Comparison of ENCODE assay signal across 23 mouse cellular contexts in the genomic region with DNA sequence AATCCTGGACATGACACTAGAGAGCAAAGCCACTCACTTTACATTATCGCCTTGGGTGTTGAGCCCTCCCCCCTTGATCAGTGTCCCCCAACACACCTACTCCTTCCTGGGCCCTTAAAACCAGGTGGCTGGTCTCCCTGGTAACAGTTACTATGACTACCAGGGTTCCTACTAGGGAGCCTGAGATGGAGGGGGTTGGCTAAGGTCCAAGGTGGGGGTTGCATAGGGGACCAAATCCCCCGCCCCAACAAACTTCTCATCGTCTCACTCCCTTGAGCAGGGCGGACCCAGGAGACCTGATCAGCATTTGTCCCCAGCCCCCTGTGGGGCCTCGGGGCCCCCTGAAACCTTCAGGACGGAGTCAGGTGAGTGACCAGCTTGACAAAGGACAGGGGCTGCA. TPM values are rescaled to one million over a fixed set of nuclear protein-coding genes. Genes with fewer than 3 reads are reported as not detected.
A peak's percentile ranks its signal among the peaks of the same experiment; 100 is the strongest.
DNase-seq lines count a peak whose midpoint lies in the region; ATAC-seq and TF ChIP-seq lines count a peak whose summit lies in the region.
"Had no signal": no experiment of that assay in that cellular context is flagged by ENCODE, and none has a peak within 500 bp of the region (broad histone marks: within the 10 kb centered on the region; RNA-seq: fewer than 3 reads in every experiment).

No protein-coding gene starts in this region.

- H3K9me3 ChIP-seq in forebrain, embryonic 14.5 days (replicated peaks; ENCODE audit: control insufficient read depth, low read length): no peaks in the 10 kb centered on the region
- no peaks in the 10 kb centered on the region for H3K9me3 ChIP-seq in forebrain, embryonic 12.5 days
- H3K9me3 ChIP-seq in midbrain, embryonic 11.5 days (ENCODE audit: control insufficient read depth, low read length): no peaks in the 10 kb centered on the region
- H3K9me3 ChIP-seq in midbrain, embryonic 10.5 days (replicated peaks): no peaks in the 10 kb centered on the region
- H3K9me3 ChIP-seq: limb, embryonic 10.5 days; liver, embryonic 15.5 days; lung, embryonic 15.5 days; megakaryocyte, embryonic 14.5 days had no signal

- H3K9ac ChIP-seq in forebrain, embryonic 14.5 days (ENCODE audit: low read length): 0 out of 2 replicates have a peak overlapping the region, but pooled peaks have one; percentile 17
- no peak overlapping the region for H3K9ac ChIP-seq in forebrain, embryonic 12.5 days
- no peak overlapping the region for H3K9ac ChIP-seq in midbrain, embryonic 11.5 days (ENCODE audit: low read length)
- H3K9ac ChIP-seq: forebrain, postnatal 0 days; liver, embryonic 15.5 days; lung, embryonic 15.5 days had no signal

- H3K27ac ChIP-seq in cerebellum, adult 2 months (ENCODE audit: insufficient read depth, low read length): no peak overlapping the region
- no peak overlapping the region for H3K27ac ChIP-seq in forebrain, embryonic 14.5 days (ENCODE audit: low read depth, low read length)
- H3K27ac ChIP-seq in forebrain, embryonic 12.5 days: no peak overlapping the region
- H3K27ac ChIP-seq in midbrain, embryonic 11.5 days (ENCODE audit: low read depth, low read length): no peak overlapping the region
- H3K27ac ChIP-seq in midbrain, embryonic 10.5 days (replicated peaks): no peak overlapping the region
- no peak overlapping the region for H3K27ac ChIP-seq in cortical plate, adult 2 months (ENCODE audit: insufficient read depth, low read length)
- H3K27ac ChIP-seq: heart, adult 2 months; kidney, postnatal 0 days; limb, embryonic 10.5 days; liver, embryonic 15.5 days; lung, embryonic 15.5 days had no signal

- H3K27me3 ChIP-seq in cerebellum, adult 2 months (ENCODE audit: control insufficient read depth, insufficient read depth, low read length): no peaks in the 10 kb centered on the region
- no peaks in the 10 kb centered on the region for H3K27me3 ChIP-seq in forebrain, embryonic 14.5 days (replicated peaks; ENCODE audit: control insufficient read depth, insufficient read depth, low read length)
- no peaks in the 10 kb centered on the region for H3K27me3 ChIP-seq in forebrain, embryonic 12.5 days
- H3K27me3 ChIP-seq in midbrain, embryonic 11.5 days (ENCODE audit: control insufficient read depth, insufficient read depth, low read length): no peaks in the 10 kb centered on the region
- peaks cover 8% of the 10 kb centered on the region for H3K27me3 ChIP-seq in midbrain, embryonic 10.5 days (ENCODE audit: low read depth, poor library complexity, severe bottlenecking)
- H3K27me3 ChIP-seq: lung, embryonic 15.5 days had no signal

- peaks cover 53% of the 10 kb centered on the region for H3K36me3 ChIP-seq in forebrain, embryonic 14.5 days (ENCODE audit: control insufficient read depth, insufficient read depth, low read length)
- H3K36me3 ChIP-seq in forebrain, embryonic 12.5 days (replicated peaks): peaks cover 48% of the 10 kb centered on the region
- H3K36me3 ChIP-seq in midbrain, embryonic 11.5 days (ENCODE audit: control insufficient read depth, insufficient read depth, low read length): peaks cover 2% of the 10 kb centered on the region
- peaks cover 51% of the 10 kb centered on the region for H3K36me3 ChIP-seq in midbrain, embryonic 10.5 days
- H3K36me3 ChIP-seq: liver, embryonic 15.5 days had no signal

- no peak for TF ChIP-seq POLR2A in cerebellum, adult 2 months (IDR thresholded peaks at IDR 0.05; ENCODE audit: borderline replicate concordance, insufficient read depth, low read length)
- TF ChIP-seq POLR2A in cortical plate, adult 2 months (IDR thresholded peaks at IDR 0.05; ENCODE audit: extremely low read depth, insufficient read depth, low read length): no peak

- no peak for TF ChIP-seq CTCF in cerebellum, adult 2 months (IDR thresholded peaks at IDR 0.05; ENCODE audit: borderline replicate concordance, insufficient read depth, low read depth, low read length)
- no peak for TF ChIP-seq CTCF in cortical plate, adult 2 months (IDR thresholded peaks at IDR 0.05; ENCODE audit: extremely low read depth, insufficient read depth, low read length)

- ATAC-seq in forebrain, embryonic 14.5 days: no peak
- no peak for ATAC-seq in forebrain, embryonic 12.5 days (ENCODE audit: low FRiP score)
- no peak for ATAC-seq in midbrain, embryonic 11.5 days (ENCODE audit: low FRiP score)
- ATAC-seq: activated CD4-positive, CD25-positive, alpha-beta regulatory T cell, adult 4 months; forebrain, postnatal 0 days had no signal

- WGBS in cerebellum, adult 2 months: 52% methylated on average over 6 of the region's 6 CpGs
- 58% methylated on average over 6 of the region's 6 CpGs for WGBS in forebrain, embryonic 14.5 days
- 72% methylated on average over 6 of the region's 6 CpGs for WGBS in forebrain, embryonic 12.5 days
- WGBS in midbrain, embryonic 11.5 days: 90% methylated on average over 6 of the region's 6 CpGs
- 93% methylated on average over 6 of the region's 6 CpGs for WGBS in midbrain, embryonic 10.5 days

- no peak overlapping the region for H3K4me2 ChIP-seq in forebrain, embryonic 14.5 days (ENCODE audit: low read length)
- H3K4me2 ChIP-seq in forebrain, embryonic 12.5 days: no peak overlapping the region
- H3K4me2 ChIP-seq in midbrain, embryonic 11.5 days: no peak overlapping the region
- H3K4me2 ChIP-seq: liver, embryonic 15.5 days; lung, embryonic 15.5 days had no signal

- no peak overlapping the region for H3K4me3 ChIP-seq in cerebellum, adult 2 months (replicated peaks; ENCODE audit: insufficient read depth, low read depth, low read length)
- no peak overlapping the region for H3K4me3 ChIP-seq in forebrain, embryonic 14.5 days (ENCODE audit: low read depth, low read length)
- H3K4me3 ChIP-seq in forebrain, embryonic 12.5 days (replicated peaks): no peak overlapping the region; the same call in 1 of the 2 replicates
- no peak overlapping the region for H3K4me3 ChIP-seq in midbrain, embryonic 11.5 days (ENCODE audit: low read depth, low read length)
- no peak overlapping the region for H3K4me3 ChIP-seq in midbrain, embryonic 10.5 days
- H3K4me3 ChIP-seq in cortical plate, adult 2 months (ENCODE audit: insufficient read depth, low read length): peak overlapping the region; percentile 82; the same call in 1 of the 2 replicates
- H3K4me3 ChIP-seq: heart, adult 2 months; limb, embryonic 10.5 days; liver, embryonic 15.5 days; lung, embryonic 15.5 days; megakaryocyte, embryonic 14.5 days had no signal

- DNase-seq in cerebellum, adult 11 months: peak; percentile 39
- DNase-seq in cerebellum, adult 2 months: no peak
- DNase-seq in forebrain, embryonic 14.5 days (ENCODE audit: low spot score): no peak
- DNase-seq in midbrain, embryonic 11.5 days (ENCODE audit: low spot score, missing footprints): peak; percentile 19
- DNase-seq in midbrain, embryonic 10.5 days (ENCODE audit: low spot score): no peak
- no peak for DNase-seq in layer of hippocampus, postnatal 36 days
- DNase-seq: adrenal gland, adult 8-10 months; embryo, embryonic 11 days; forebrain, postnatal 0 days; gastrocnemius, postnatal 14 days; heart, adult 2 months; heart, postnatal 36 days; kidney, adult 2 months; liver; lung, postnatal 36 days had no signal

- H3K4me1 ChIP-seq in cerebellum, adult 2 months (ENCODE audit: control insufficient read depth, insufficient read depth, low read length): peaks cover 21% of the 10 kb centered on the region
- H3K4me1 ChIP-seq in forebrain, embryonic 14.5 days (ENCODE audit: control insufficient read depth, insufficient read depth, low read length): peaks cover 27% of the 10 kb centered on the region
- H3K4me1 ChIP-seq in forebrain, embryonic 12.5 days: peaks cover 45% of the 10 kb centered on the region
- H3K4me1 ChIP-seq in midbrain, embryonic 11.5 days (ENCODE audit: control insufficient read depth, insufficient read depth, low read length): peaks cover 20% of the 10 kb centered on the region; the same call in 1 of the 2 replicates
- peaks cover 47% of the 10 kb centered on the region for H3K4me1 ChIP-seq in midbrain, embryonic 10.5 days
- H3K4me1 ChIP-seq in cortical plate, adult 2 months (ENCODE audit: control insufficient read depth, insufficient read depth, low read length): peaks cover 14% of the 10 kb centered on the region

RNA-seq across cellular contexts. Expression of a gene that starts 3.7 kb away (rescaled TPM):
- polyA plus RNA-seq in cerebellum, adult 2 months (2012; rRNA removed): 56.7 and 64.1 TPM in 2 replicates
- 22.9 and 28.6 TPM in 2 replicates for polyA plus RNA-seq in forebrain, embryonic 14.5 days (2014; fragmentation: Nextera tagmentation; extraction: Ambion mirVana)
- polyA plus RNA-seq in forebrain, embryonic 12.5 days (2016; fragmentation: Nextera tagmentation; extraction: Ambion mirVana): 40.6 and 41.8 TPM in 2 replicates
- polyA plus RNA-seq in midbrain, embryonic 11.5 days (2014; fragmentation: Nextera tagmentation; extraction: Ambion mirVana): 16.9 and 17.7 TPM in 2 replicates
- polyA plus RNA-seq in midbrain, embryonic 10.5 days (2016; fragmentation: Nextera tagmentation; extraction: Ambion mirVana): 21.0 and 25.7 TPM in 2 replicates
- 108 TPM in 2 replicates for polyA plus RNA-seq in cortical plate, adult 2 months (2012; rRNA removed)
- total RNA-seq in layer of hippocampus, postnatal 36 days (2021): 100 to 1,000 TPM; 137 to 144 TPM
- polyA plus RNA-seq: activated CD4-positive, CD25-positive, alpha-beta regulatory T cell, adult 4 months had no signal

RNA-seq across cellular contexts. Expression of a gene that starts 29.1 kb away (rescaled TPM):
- 20.8 and 23.9 TPM in 2 replicates for polyA plus RNA-seq in cerebellum, adult 2 months (2012; rRNA removed)
- 21.1 and 22.9 TPM in 2 replicates for polyA plus RNA-seq in forebrain, embryonic 14.5 days (2014; fragmentation: Nextera tagmentation; extraction: Ambion mirVana)
- polyA plus RNA-seq in forebrain, embryonic 12.5 days (2016; fragmentation: Nextera tagmentation; extraction: Ambion mirVana): 20.2 and 21.0 TPM in 2 replicates
- polyA plus RNA-seq in midbrain, embryonic 11.5 days (2014; fragmentation: Nextera tagmentation; extraction: Ambion mirVana): 16.1 and 16.6 TPM in 2 replicates
- polyA plus RNA-seq in midbrain, embryonic 10.5 days (2016; fragmentation: Nextera tagmentation; extraction: Ambion mirVana): 23.1 and 24.1 TPM in 2 replicates
- 30.6 and 31.8 TPM in 2 replicates for polyA plus RNA-seq in cortical plate, adult 2 months (2012; rRNA removed)
- 10 to 100 TPM; 33.9 to 36.2 TPM for total RNA-seq in layer of hippocampus, postnatal 36 days (2021)

RNA-seq across cellular contexts. Expression of a gene that starts 33.4 kb away (rescaled TPM):
- polyA plus RNA-seq in cerebellum, adult 2 months (2012; rRNA removed): 12.4 and 13.2 TPM in 2 replicates
- polyA plus RNA-seq in forebrain, embryonic 14.5 days (2014; fragmentation: Nextera tagmentation; extraction: Ambion mirVana): 4.4 and 6.5 TPM in 2 replicates
- 6.3 and 7.5 TPM in 2 replicates for polyA plus RNA-seq in forebrain, embryonic 12.5 days (2016; fragmentation: Nextera tagmentation; extraction: Ambion mirVana)
- polyA plus RNA-seq in midbrain, embryonic 11.5 days (2014; fragmentation: Nextera tagmentation; extraction: Ambion mirVana): 5.0 and 6.6 TPM in 2 replicates
- polyA plus RNA-seq in midbrain, embryonic 10.5 days (2016; fragmentation: Nextera tagmentation; extraction: Ambion mirVana): 5.3 and 5.9 TPM in 2 replicates
- 5.8 and 6.8 TPM in 2 replicates for polyA plus RNA-seq in cortical plate, adult 2 months (2012; rRNA removed)
- total RNA-seq in layer of hippocampus, postnatal 36 days (2021): 10 to 100 TPM in 1 of 2 experiments, 1 to 10 TPM in 1; 9.3 to 10.1 TPM

Comparison
In these comparisons a context has a peak if more than half of its experiments do, and no peak if none do; other contexts are left out.
1. DNase-seq: peak in cerebellum, adult 11 months (single experiment) and midbrain, embryonic 11.5 days (single experiment); none in cerebellum, adult 2 months (0 of 2), forebrain, embryonic 14.5 days (single experiment), midbrain, embryonic 10.5 days (single experiment) and layer of hippocampus, postnatal 36 days (0 of 2).